Mouse (Mus musculus) bone marrow, adult 2 months (tissue): ENCODE results near the gene Zfp653.

Experiments
- CTCF ChIP-seq: fragments of 200-500 bp; IDR thresholded peaks from 2 replicates; pipeline ENCODE4 v1.5.1; 2011; ENCODE audit warnings: low read length, control low read depth; ENCODE audit not compliant: control insufficient read depth, insufficient read depth
- POLR2A ChIP-seq: fragments of 200-500 bp; IDR thresholded peaks from 2 replicates; pipeline ENCODE4 v1.6.1; 2011; ENCODE audit warnings: low read depth, mild to moderate bottlenecking, control low read depth, low read length, borderline replicate concordance; ENCODE audit not compliant: control insufficient read depth

DNA sequence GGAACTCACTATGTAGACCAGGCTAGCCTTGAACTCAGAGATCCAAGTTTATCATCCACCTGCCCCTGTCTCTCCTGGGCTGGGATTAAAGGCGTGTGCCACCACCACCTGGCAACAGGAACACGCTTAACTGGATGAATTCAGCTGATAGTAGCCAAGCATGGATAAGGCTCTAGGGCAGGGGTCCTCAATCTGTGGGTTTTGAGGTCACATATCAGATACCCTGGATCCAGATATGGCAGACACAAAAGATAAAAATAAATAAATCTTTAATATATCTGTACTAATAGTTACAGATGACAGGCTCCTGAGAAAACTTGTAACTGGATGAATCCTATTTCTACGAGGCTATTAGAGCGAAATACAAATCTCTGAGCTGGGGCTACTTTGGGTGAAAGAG is 44.5 kb upstream of the Zfp653 start:
- no peak for TF ChIP-seq POLR2A
- TF ChIP-seq CTCF, result no peak
